Mouse (Mus musculus): ENCODE data around the gene Dnajc9. TPM values are rescaled to one million over a fixed set of nuclear protein-coding genes. Genes with fewer than 3 reads are reported as not detected.

The Dnajc9 gene
- total RNA-seq, 2 experiments from 2014 or later = 9.1 to 9.3 TPM

DNA sequence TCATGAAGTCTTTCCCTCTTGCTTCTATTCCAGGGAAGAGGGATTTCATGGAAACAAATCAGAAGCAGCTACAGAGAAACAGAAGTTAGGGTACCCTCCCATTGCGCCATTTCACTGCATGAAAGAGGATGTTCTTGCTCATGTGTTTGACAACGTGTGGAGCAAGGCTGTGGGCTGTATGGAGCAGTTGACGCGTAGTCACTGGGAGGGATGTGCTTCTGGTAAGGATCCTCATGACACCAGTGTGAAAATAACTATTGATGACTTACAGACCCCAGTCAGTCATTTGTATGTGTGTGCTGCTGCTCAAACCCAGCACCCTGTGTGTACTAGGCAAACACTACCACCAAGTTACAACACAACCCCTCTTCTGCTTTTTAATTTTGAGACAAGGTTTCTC, 25.5 kb downstream of the Dnajc9 start:
- DNase-seq = no peak

DNA sequence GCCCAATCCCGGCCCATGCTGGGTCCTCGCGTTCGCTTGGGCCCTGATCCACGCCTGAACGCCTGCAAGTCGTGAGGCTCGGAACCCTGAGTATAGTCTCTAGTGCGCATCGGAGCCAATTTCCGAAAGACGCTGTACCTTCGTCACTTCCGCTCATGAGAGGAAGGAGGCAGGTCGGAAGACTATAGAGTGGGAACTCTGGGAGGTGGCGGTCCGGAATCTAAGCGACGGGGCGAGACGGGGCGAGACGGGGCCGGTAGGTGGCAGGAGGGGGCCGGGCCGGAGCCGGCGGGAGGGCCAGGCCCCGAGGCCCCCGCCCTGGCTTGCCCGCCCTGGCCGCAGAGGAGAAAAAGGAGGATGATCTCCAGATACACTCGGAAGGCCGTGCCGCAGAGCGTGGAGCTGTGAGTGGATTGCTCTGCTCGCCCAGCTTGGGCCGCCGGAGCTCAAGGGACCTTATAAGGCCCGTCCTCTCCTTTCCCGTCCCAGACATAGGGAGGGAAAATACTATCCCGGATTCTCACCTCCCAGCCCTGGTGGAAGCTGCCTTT, 40.6 kb downstream of the Dnajc9 start, which contains the start of the genes Ecd and Fam149b:
Gene Ecd (minus strand): TSS at position 131 of the 551 bp plus-strand sequence.
Gene Fam149b (plus strand): TSS at position 172 of the 551 bp plus-strand sequence.
- DNase-seq = peak; percentile 91

DNA sequence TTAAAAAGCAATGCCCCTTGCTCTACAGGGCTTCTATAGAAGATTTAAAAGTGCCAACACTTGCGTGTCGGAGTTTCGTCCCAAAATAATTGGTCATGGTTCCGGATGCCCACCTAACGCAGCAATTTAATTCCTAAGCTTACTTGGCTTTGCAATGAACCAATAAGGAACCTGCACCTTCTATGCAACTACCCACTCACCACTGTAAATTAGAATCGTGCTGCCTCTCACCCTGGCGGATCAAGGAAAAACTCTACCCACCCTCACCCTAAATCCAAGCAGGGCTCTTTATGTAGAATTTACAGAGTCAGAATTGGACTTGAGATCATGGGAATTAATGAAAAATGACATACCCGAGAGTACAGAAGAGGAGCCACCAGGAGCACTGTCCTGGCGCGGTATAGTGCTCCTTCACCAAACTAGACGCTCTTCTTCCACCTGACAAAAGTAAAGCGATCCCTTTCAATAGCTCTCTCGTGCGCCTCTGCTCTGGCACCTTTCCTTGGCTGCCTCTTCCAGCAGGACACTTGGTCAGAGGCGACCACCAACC, 41.2 kb downstream of the Dnajc9 start:
- DNase-seq = no peak

DNA sequence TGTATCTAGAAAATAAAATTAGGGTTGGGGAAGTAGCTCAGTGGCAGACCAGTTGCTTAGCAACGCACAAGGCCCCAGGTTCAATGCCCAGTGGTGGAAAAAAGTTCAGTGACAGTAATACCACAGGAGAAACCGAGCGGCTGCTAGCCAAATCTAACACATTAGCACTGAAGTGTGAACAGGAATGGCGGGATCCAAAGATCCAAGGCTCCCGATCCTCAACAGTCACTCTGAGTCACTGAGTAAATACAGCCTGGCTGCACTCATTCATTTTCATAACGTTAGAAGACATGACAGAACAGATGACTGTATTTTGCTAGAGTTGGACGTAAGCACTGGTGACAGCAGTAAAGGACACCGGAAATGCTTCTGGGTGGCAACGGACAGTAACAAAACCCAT, 42.8 kb downstream of the Dnajc9 start:
- DNase-seq = no peak

DNA sequence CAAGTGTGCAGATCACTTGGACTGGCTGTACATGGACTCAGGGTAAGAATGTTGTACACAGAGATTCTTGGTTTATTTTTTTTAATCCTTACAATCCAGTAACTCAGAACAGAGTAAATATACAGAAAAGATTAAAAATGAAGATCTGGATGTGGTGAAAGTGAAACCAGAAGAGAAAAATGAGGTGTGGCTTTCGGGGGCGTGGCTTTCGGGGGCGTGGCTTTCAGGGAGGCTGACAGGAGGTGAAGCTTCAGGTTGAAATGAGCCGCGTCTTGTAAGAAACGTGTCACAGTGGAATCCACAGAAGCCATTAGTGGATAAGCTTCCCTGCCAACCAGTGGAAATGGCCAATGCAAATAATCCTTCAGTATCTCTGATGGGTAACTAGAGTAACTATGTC, 47.8 kb downstream of the Dnajc9 start:
- no peak for DNase-seq

DNA sequence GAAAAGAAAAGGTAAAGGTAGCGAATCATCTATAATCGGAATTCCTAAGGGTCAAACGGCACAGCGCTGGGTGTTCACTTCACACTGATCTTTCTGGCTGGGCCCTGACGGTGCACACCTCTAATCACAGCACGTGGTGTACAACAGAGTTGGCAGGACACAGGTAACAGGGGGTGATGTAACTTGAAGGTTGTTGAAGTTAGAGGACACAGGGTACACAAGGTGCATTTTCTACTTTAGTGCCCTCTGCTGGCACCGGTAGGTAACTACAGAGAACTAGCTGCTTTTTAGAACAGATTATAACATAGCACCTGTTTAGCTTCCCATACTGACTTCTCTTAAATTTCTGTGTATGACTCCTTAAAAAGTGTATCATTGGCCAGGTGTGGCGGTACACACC, 48.6 kb downstream of the Dnajc9 start:
- DNase-seq = no peak

DNA sequence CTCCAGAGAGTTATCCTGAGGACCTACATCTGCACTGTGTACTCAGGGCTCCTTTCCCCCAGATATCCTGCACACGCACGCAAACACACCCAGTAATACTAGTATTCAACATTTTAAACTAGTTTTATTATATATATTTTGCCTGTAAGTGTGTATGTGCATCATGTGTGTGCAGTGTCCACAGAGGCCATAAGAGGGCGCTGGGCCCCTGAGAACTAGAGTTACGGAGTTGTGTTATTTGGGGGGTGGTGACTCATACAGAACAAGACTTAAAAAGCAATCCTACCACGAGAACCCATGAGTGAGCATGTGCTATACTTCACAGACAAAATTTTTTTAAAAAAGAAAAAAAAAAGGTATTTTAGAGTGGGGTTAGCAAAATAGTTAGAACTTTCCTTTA, 49.3 kb downstream of the Dnajc9 start:
- DNase-seq = no peak

Other genes starting within 250 kb of the Dnajc9 start
- under 1 TPM; 0.28 to 0.70 TPM for gene Kcnk5, start 207.1 kb downstream of the Dnajc9 start, total RNA-seq (2021)
- not detected for gene Kcnk16, start 119.7 kb downstream of the Dnajc9 start, total RNA-seq (2021)
- 10 to 100 TPM; 32.5 to 33.7 TPM for gene Nudt13, start 94.2 kb downstream of the Dnajc9 start, total RNA-seq (2021)
- gene Ecd, start 40.8 kb downstream of the Dnajc9 start, total RNA-seq (2021) = 10 to 100 TPM; 27.0 to 28.3 TPM
- 10 to 100 TPM; 19.7 to 20.8 TPM for gene Fam149b, start 40.7 kb downstream of the Dnajc9 start, total RNA-seq (2021)
- gene Mrps16, start 4.7 kb upstream of the Dnajc9 start, total RNA-seq (2021) = 10 to 100 TPM; 39.9 to 48.4 TPM
- under 1 TPM; 0.24 to 0.28 TPM for gene Cfap70, start 63.3 kb upstream of the Dnajc9 start, total RNA-seq (2021)
- gene Anxa7, start 91.2 kb upstream of the Dnajc9 start, total RNA-seq (2021) = 10 to 100 TPM; 22.0 to 27.4 TPM
- gene Mss51, start 108.0 kb upstream of the Dnajc9 start, total RNA-seq (2021) = 10 to 100 TPM in 1 of 2 experiments, 1 to 10 TPM in 1; 3.2 to 27.2 TPM
- 100 to 1,000 TPM; 114 to 140 TPM for gene Ppp3cb, start 157.7 kb upstream of the Dnajc9 start, total RNA-seq (2021)